ENCODE assay signal across 1 mouse cellular context in the genomic region with DNA sequence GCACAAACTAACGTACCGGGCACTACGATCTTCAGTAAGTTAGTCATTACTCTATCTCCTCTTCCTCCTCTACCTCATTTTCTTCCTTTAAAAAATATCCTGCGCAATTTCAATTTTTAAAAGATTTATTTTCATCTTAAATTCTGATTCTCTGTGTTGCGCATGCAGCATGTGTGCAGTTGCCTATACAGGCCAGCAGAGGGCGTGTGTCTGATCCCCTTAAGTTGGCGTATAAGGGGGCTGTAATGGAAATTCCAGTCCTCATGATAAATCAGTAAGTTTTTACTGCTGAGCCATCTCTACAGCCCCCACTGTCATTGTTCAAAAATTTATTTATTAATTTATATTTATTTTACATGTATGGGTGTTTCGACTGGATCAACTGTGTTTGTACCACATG.
TF ChIP-seq lines count a peak whose summit lies in the region.

No protein-coding gene starts in this region.

TF ChIP-seq in MEL, 35 proteins besides CTCF, POLR2A, EP300 and RAD21:
- no peak for TF ChIP-seq POLR2AphosphoS5 (IDR thresholded peaks at IDR 0.05; ENCODE audit: borderline replicate concordance, low read depth, low read length)
- no peak for TF ChIP-seq TBP (IDR thresholded peaks at IDR 0.05; ENCODE audit: low read depth, low read length)
- no peak for TF ChIP-seq TCF12 (IDR thresholded peaks at IDR 0.05; ENCODE audit: low read depth, low read length)
- no peak for TF ChIP-seq MYC (IDR thresholded peaks at IDR 0.05; ENCODE audit: low read depth, low read length)
- TF ChIP-seq RCOR1 (IDR thresholded peaks at IDR 0.05; ENCODE audit: low read depth, low read length) = no peak
- TF ChIP-seq CHD2 (IDR thresholded peaks at IDR 0.05; ENCODE audit: low read length) = no peak
- no peak for TF ChIP-seq HCFC1 (IDR thresholded peaks at IDR 0.05; ENCODE audit: low read depth, low read length)
- TF ChIP-seq NELFE (IDR thresholded peaks at IDR 0.05; ENCODE audit: low read depth, low read length) = no peak
